9 mouse cellular contexts compared by ENCODE assay signal in genomic region chr16:78316849-78317248, GRCm38 (mm10). TPM values are rescaled to one million over a fixed set of nuclear protein-coding genes. Genes with fewer than 3 reads are reported as not detected.
DNase-seq lines count a peak whose midpoint lies in the region; ATAC-seq and TF ChIP-seq lines count a peak whose summit lies in the region.
"Had no signal": no experiment of that assay in that cellular context is flagged by ENCODE, and none has a peak within 500 bp of the region (broad histone marks: within the 10 kb centered on the region; RNA-seq: fewer than 3 reads in every experiment).

No protein-coding gene starts in this region.

- H3K36me3 ChIP-seq in hindbrain, embryonic 10.5 days: peaks cover 17% of the 10 kb centered on the region; the same call in 1 of the 2 replicates
- H3K36me3 ChIP-seq in hindbrain, embryonic 12.5 days: no peaks in the 10 kb centered on the region
- H3K36me3 ChIP-seq in kidney, postnatal 0 days (ENCODE audit: insufficient read depth, low read length): no peaks in the 10 kb centered on the region
- no peaks in the 10 kb centered on the region for H3K36me3 ChIP-seq in splenic B cell, adult 2 months (ENCODE audit: control insufficient read depth, insufficient read depth, low read length, poor library complexity, severe bottlenecking)
- H3K36me3 ChIP-seq: limb, embryonic 12.5 days had no signal

- H3K4me1 ChIP-seq in hindbrain, embryonic 10.5 days (replicated peaks): peaks cover 51% of the 10 kb centered on the region
- peaks cover 40% of the 10 kb centered on the region for H3K4me1 ChIP-seq in hindbrain, embryonic 12.5 days
- no peaks in the 10 kb centered on the region for H3K4me1 ChIP-seq in kidney, postnatal 0 days (replicated peaks; ENCODE audit: insufficient read depth, low read length)

- peak; percentile 46 for DNase-seq in hindbrain, embryonic 10.5 days (ENCODE audit: low spot score)
- peak; percentile 27 for DNase-seq in CD4-positive helper T cell, adult 2 months (ENCODE audit: low read depth, low spot score)
- DNase-seq in adrenal gland, postnatal 25 days: peak; percentile 28
- peak; percentile 9 for DNase-seq in forelimb bud, embryonic 11.5 days (ENCODE audit: low read depth, low spot score)
- DNase-seq in kidney, postnatal 0 days (ENCODE audit: low spot score): peak; percentile 39
- peak; percentile 76 for DNase-seq in lung, postnatal 14 days
- DNase-seq in splenic B cell, adult 2 months (ENCODE audit: low read depth, low spot score): peak; percentile 22

- WGBS in hindbrain, embryonic 10.5 days: 90% methylated on average over 9 of the region's 9 CpGs
- WGBS in hindbrain, embryonic 12.5 days: 84% methylated on average over 9 of the region's 9 CpGs
- 90% methylated on average over 9 of the region's 9 CpGs for WGBS in kidney, postnatal 0 days

- H3K27me3 ChIP-seq in hindbrain, embryonic 10.5 days (ENCODE audit: insufficient read depth, poor library complexity, severe bottlenecking): no peaks in the 10 kb centered on the region
- H3K27me3 ChIP-seq in hindbrain, embryonic 12.5 days: no peaks in the 10 kb centered on the region
- H3K27me3 ChIP-seq in kidney, postnatal 0 days (ENCODE audit: insufficient read depth, low read length): no peaks in the 10 kb centered on the region
- no peaks in the 10 kb centered on the region for H3K27me3 ChIP-seq in splenic B cell, adult 2 months (ENCODE audit: control insufficient read depth, insufficient read depth, low read length, poor library complexity, severe bottlenecking)
- H3K27me3 ChIP-seq: limb, embryonic 12.5 days had no signal

- no peak overlapping the region for H3K4me2 ChIP-seq in hindbrain, embryonic 12.5 days (replicated peaks)
- H3K4me2 ChIP-seq in kidney, postnatal 0 days (ENCODE audit: low read length): no peak overlapping the region
- H3K4me2 ChIP-seq: limb, embryonic 12.5 days had no signal

- no peak overlapping the region for H3K4me3 ChIP-seq in hindbrain, embryonic 10.5 days
- no peak overlapping the region for H3K4me3 ChIP-seq in hindbrain, embryonic 12.5 days
- no peak overlapping the region for H3K4me3 ChIP-seq in kidney, postnatal 0 days (replicated peaks; ENCODE audit: low read depth, low read length)
- H3K4me3 ChIP-seq: limb, embryonic 12.5 days had no signal

- peak; percentile 68 for TF ChIP-seq CTCF in kidney, postnatal 0 days (IDR thresholded peaks at IDR 0.05; ENCODE audit: low read depth)

- H3K9me3 ChIP-seq in hindbrain, embryonic 10.5 days: no peaks in the 10 kb centered on the region
- H3K9me3 ChIP-seq in hindbrain, embryonic 12.5 days (replicated peaks): no peaks in the 10 kb centered on the region
- H3K9me3 ChIP-seq in kidney, postnatal 0 days (replicated peaks; ENCODE audit: low read length): no peaks in the 10 kb centered on the region
- H3K9me3 ChIP-seq: limb, embryonic 12.5 days had no signal

- no peak overlapping the region for H3K27ac ChIP-seq in hindbrain, embryonic 10.5 days
- H3K27ac ChIP-seq in hindbrain, embryonic 12.5 days: no peak overlapping the region
- H3K27ac ChIP-seq in kidney, postnatal 0 days: no peak overlapping the region
- H3K27ac ChIP-seq: limb, embryonic 12.5 days had no signal

- no peak overlapping the region for H3K9ac ChIP-seq in hindbrain, embryonic 12.5 days
- no peak overlapping the region for H3K9ac ChIP-seq in kidney, postnatal 0 days (ENCODE audit: low read depth, low read length)
- H3K9ac ChIP-seq: limb, embryonic 12.5 days had no signal

- no peak for ATAC-seq in hindbrain, embryonic 12.5 days (ENCODE audit: low FRiP score)
- peak; percentile 40; the same call in 1 of the 2 replicates for ATAC-seq in kidney, postnatal 0 days (replicated peaks; ENCODE audit: low FRiP score, low read depth)

RNA-seq across cellular contexts. Expression of gene Cxadr, which starts 15.6 kb away (rescaled TPM):
- 48.3 and 58.4 TPM in 2 replicates for polyA plus RNA-seq in hindbrain, embryonic 10.5 days (2016; fragmentation: Nextera tagmentation; extraction: Ambion mirVana)
- 112 and 118 TPM in 2 replicates for polyA plus RNA-seq in hindbrain, embryonic 12.5 days (2016; fragmentation: Nextera tagmentation; extraction: Ambion mirVana)
- total RNA-seq in adrenal gland, postnatal 25 days (2021): 20.7 and 38.6 TPM in 2 replicates
- polyA plus RNA-seq in kidney, postnatal 0 days (2015; fragmentation: Nextera tagmentation; extraction: Ambion mirVana): 33.2 and 34.9 TPM in 2 replicates

Comparison
In these comparisons a context has a peak if more than half of its experiments do, and no peak if none do; other contexts are left out.
1. DNase-seq: peak in every context shown above with its lines; median percentile 76 in lung, postnatal 14 days; 46 in hindbrain, embryonic 10.5 days; 39 in kidney, postnatal 0 days; 28 in adrenal gland, postnatal 25 days; 27 in CD4-positive helper T cell, adult 2 months; 22 in splenic B cell, adult 2 months; 9 in forelimb bud, embryonic 11.5 days.